Mouse (Mus musculus) kidney, adult 11 months (tissue): ENCODE results near the gene Nono.

ENCODE experiments used
- DNase-seq: peaks from one replicate; pipeline ENCODE4 v3.0.0; 2022

The Nono gene

GRCm38 (mm10) chrX:101429142-101429949 is at the start of gene Nono:
TSS of gene Nono (plus strand) at chrX:101429318.
- peak; percentile 90 for DNase-seq

GRCm38 (mm10) chrX:101379744-101380143 is 49.4 kb upstream of the Nono start:
- DNase-seq = no peak

- DNase-seq = no peak
Observed at GRCm38 (mm10) chrX:101383455-101383854, 45.7 kb upstream of the Nono start.

GRCm38 (mm10) chrX:101384439-101385137 is 44.5 kb upstream of the Nono start:
- no peak for DNase-seq

- no peak for DNase-seq
Observed at GRCm38 (mm10) chrX:101386222-101386621, 42.9 kb upstream of the Nono start.

GRCm38 (mm10) chrX:101388866-101389537 is 40.1 kb upstream of the Nono start:
- DNase-seq = peak; percentile 23

GRCm38 (mm10) chrX:101394341-101394740 is 34.8 kb upstream of the Nono start:
- DNase-seq = no peak

- DNase-seq = no peak
Observed at GRCm38 (mm10) chrX:101396459-101396858, 32.7 kb upstream of the Nono start.

GRCm38 (mm10) chrX:101418946-101419724 is 10.0 kb upstream of the Nono start:
- DNase-seq = peak; percentile 66

GRCm38 (mm10) chrX:101419725-101420699 is 9.1 kb upstream of the Nono start:
- DNase-seq = peak; percentile 85

GRCm38 (mm10) chrX:101420700-101421095 is 8.4 kb upstream of the Nono start, which contains the start of gene Zmym3:
TSS of gene Zmym3 (minus strand) at chrX:101420849.
- no peak for DNase-seq

GRCm38 (mm10) chrX:101423462-101423861 is 5.7 kb upstream of the Nono start:
- DNase-seq = no peak

- peak; percentile 21 for DNase-seq
Observed at GRCm38 (mm10) chrX:101427774-101428173, 1.3 kb upstream of the Nono start.

GRCm38 (mm10) chrX:101428785-101429141 is 355 bp upstream of the Nono start:
- no peak for DNase-seq

- DNase-seq = no peak
Observed at GRCm38 (mm10) chrX:101429976-101430375, 858 bp downstream of the Nono start.

GRCm38 (mm10) chrX:101448886-101449475 is 19.9 kb downstream of the Nono start, which contains the start of gene Itgb1bp2:
TSS of gene Itgb1bp2 (plus strand) at chrX:101449088.
- DNase-seq = peak; percentile 40

- no peak for DNase-seq
Observed at GRCm38 (mm10) chrX:101451147-101451546, 22.0 kb downstream of the Nono start.

GRCm38 (mm10) chrX:101451591-101451990 is 22.5 kb downstream of the Nono start:
- DNase-seq = no peak

- DNase-seq = no peak
Observed at GRCm38 (mm10) chrX:101472202-101472601, 43.1 kb downstream of the Nono start.

- DNase-seq = no peak
Observed at GRCm38 (mm10) chrX:101481604-101482350, 52.7 kb downstream of the Nono start.
